Mouse (Mus musculus) right cerebral cortex, adult 18-20 months (tissue): ENCODE data around the gene Smox.

Experiments used
- DNase-seq: peaks from one replicate; pipeline ENCODE4 v3.0.0; 2022; ENCODE audit warnings: mixed read lengths

Gene Smox

GRCm38 (mm10) chr2:131560205-131560919 is 69.1 kb downstream of the Smox start:
- DNase-seq = no peak

DNA sequence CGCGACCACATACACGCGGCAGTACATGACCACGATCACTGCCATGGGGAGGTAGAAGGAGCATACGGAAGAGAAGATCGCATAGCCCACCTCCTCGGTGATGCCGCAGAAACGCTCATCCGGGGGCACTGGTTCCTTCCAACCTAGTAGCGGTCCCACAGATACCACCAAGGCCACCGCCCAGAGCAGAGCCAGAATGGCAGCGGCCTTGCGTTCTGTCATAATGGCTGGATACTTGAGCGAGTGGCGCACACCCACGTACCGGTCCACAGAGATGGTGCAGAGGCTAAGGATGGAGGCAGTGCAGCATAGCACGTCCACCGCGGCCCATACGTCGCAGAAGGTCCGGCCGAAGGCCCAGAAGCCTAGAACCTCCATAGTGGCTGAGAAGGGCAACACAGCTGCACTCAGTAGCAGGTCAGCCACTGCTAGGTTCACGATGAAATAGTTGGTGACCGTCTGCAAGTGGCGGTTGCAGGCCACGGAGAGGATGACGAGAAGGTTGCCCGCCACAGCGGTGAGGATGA is 70.1 kb downstream of the Smox start:
- no peak for DNase-seq

- no peak for DNase-seq
Observed at GRCm38 (mm10) chr2:131561891-131562585, 70.7 kb downstream of the Smox start, which contains the start of gene Adra1d. Adra1d (minus strand) TSS chr2:131562283.

DNA sequence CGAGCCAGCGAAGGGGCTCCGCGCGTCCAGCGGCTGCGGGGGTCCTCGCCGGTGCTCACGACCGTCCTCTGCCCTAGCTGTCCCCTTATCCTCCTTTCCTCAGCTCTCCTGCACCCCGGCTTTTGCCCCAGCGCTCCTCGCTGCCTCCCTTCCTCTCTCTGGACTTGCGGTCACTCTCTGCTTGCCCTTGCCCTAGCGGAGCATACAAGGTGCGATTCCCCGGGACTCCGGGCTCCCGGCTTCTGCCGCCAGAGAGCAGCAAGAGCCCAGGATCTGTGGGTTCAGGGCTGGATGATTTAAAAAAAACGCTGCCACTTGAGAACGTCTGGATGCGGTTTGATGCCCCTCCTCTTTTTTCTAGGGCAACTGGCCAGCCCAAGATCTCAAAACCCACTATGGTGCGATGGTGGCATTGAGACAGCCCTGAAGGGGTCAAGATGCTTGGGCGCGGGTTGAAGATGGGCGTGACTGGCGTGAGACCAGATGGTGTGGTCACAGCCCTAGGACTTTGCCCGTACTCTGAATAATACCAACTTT is 71.4 kb downstream of the Smox start:
- DNase-seq = peak; percentile 77
